Mouse (Mus musculus) lung, embryonic 14.5 days (tissue): ENCODE data around the gene Hmbs. TPM values are rescaled to one million over a fixed set of nuclear protein-coding genes. Genes with fewer than 3 reads are reported as not detected.
A peak's percentile ranks its signal among the peaks of the same experiment; 100 is the strongest.

ENCODE experiments used
- ATAC-seq: fragments of 200-750 bp; cut with Nextera tagmentation; 2 replicates; pipeline ENCODE4 v1.8.0; 2017; ENCODE audit warnings: mild to moderate bottlenecking, moderate TSS enrichment, moderate library complexity; ENCODE audit not compliant: insufficient read depth
- DNase-seq: peaks from one replicate; pipeline ENCODE4 v3.0.0-alpha.2; 2015
- H3K27ac ChIP-seq: fragments of 300-500 bp; sonication (generic); 2 replicates; pipeline ENCODE4 v1.5.1; 2014; ENCODE audit warnings: low read depth, mild to moderate bottlenecking, moderate library complexity
- H3K27me3 ChIP-seq: fragments of 300-500 bp; sonication (generic); 2 replicates; pipeline ENCODE4 v1.6.1; 2014; ENCODE audit warnings: low read length, control low read depth; ENCODE audit not compliant: insufficient read depth
- H3K36me3 ChIP-seq: fragments of 300-500 bp; sonication (generic); 2 replicates; pipeline ENCODE4 v1.6.1; 2014; ENCODE audit warnings: control low read depth; ENCODE audit not compliant: insufficient read depth
- H3K4me1 ChIP-seq: fragments of 300-500 bp; sonication (generic); 2 replicates; pipeline ENCODE4 v1.6.1; 2014; ENCODE audit warnings: antibody characterized with exemption, control low read depth; ENCODE audit not compliant: insufficient read depth
- H3K4me2 ChIP-seq: fragments of 300-500 bp; sonication (generic); 2 replicates; pipeline ENCODE4 v1.6.1; 2014; ENCODE audit warnings: mild to moderate bottlenecking
- H3K4me3 ChIP-seq: fragments of 300-500 bp; sonication (generic); 2 replicates; pipeline ENCODE4 v1.5.1; 2014; ENCODE audit warnings: low read depth, low read length
- H3K9ac ChIP-seq: fragments of 300-500 bp; sonication (generic); 2 replicates; pipeline ENCODE4 v1.6.1; 2014
- H3K9me3 ChIP-seq: fragments of 300-500 bp; sonication (generic); 2 replicates; pipeline ENCODE4 v1.6.1; 2016; ENCODE audit warnings: low read depth, low read length, control low read depth
- CTCF ChIP-seq: IDR thresholded peaks from 2 replicates; pipeline ENCODE4 v1.5.1; 2016; ENCODE audit warnings: antibody characterized with exemption, low read depth
- WGBS: fragments of 180-500 bp; shearing (Covaris S2); extraction: QIAGEN DNeasy Blood & Tissue Kit; methylation state at CpG from one replicate; pipeline ENCODE4 v1.1.7; 2014; 5-methylcytosine and 5-hydroxymethylcytosine counted together
- polyA plus RNA-seq: library from polyadenylated mRNA; unstranded; fragments of >200 nt; fragmentation: Nextera tagmentation; extraction: Ambion mirVana; gene quantifications from 2 replicates; pipeline ENCODE4 v1.2.1, GENCODE M21; 2014

Gene Hmbs
- polyA plus RNA-seq, 1 experiment from 2014 or later, result 131 TPM

DNA sequence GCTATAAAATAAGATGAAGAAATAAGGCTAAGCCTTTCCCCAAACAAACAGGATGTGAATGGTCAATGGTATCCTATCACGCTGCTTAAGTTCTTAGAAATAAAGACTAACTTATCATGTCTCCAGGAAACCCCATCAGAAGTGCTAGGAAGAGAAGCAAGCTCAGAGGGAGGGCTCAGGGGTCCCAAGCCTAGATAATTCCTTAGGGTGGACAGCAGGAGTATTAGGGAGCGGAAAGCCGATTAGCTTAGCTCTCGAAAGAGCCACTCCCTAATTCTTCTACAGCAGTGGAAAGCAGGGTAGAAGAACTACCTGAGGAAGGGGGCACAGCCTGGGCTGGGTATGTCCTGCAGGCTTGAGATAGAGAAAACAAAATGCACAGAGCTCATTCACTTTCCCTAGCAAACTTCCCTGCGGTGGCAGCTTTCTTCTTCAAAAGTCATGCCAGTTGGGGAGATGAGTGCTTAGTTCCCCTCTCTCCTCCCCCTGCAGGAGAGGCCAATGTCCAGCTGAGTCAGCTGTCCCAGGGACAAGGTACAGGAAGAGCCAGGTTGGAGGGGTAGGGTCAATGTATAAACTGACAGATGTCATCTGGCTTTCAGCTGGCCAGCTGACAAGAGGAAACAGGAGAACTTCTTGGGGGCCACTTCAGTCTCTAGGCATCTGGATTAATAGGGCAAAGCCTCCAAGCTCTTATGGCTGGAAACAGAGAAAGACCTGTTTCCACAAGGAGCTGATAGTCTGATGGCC is 25.8 kb downstream of the Hmbs start:
- DNase-seq, result no peak
- WGBS, result 62% methylated on average over 5 of the region's 5 CpGs
- Histone ChIP-seq H3K4me1 (peaks cover 14% of the 10 kb centered on the region), H3K9me3 (no peaks in the 10 kb centered on the region), H3K9ac (no peak overlapping the region), H3K27ac (no peak overlapping the region), H3K27me3 (no peaks in the 10 kb centered on the region), H3K36me3 (peaks cover 31% of the 10 kb centered on the region), H3K4me3 (peak overlapping the region; percentile 84), H3K4me2 (peak overlapping the region; percentile 91)
- ATAC-seq, result no peak
- TF ChIP-seq CTCF, result 0 out of 2 replicates have a peak, but pooled peaks have one; percentile 5

DNA sequence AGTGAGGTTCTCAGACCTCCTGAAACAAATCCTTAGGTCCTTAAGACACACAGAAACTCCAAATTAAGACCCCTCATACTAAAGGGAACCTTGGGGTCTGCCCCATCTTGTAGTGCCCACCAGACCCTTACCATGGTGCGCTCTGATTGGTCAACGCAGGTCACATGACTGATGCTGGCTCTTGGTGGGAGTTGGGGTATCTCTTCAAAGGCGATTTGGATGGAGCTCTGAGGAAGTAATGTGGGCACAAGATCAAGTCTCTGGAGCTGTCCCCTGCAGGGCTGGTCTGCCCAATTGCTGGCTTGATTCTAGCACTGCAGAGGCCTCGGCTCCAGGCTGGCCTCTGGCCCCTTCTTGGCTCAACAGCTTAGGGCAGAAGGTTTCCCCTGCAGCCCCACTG is 26.6 kb downstream of the Hmbs start:
- DNase-seq (no peak), ATAC-seq (no peak)
- Histone ChIP-seq H3K27me3 (no peaks in the 10 kb centered on the region), H3K4me3 (no peak overlapping the region), H3K36me3 (peaks cover 35% of the 10 kb centered on the region), H3K27ac (no peak overlapping the region), H3K9ac (no peak overlapping the region), H3K9me3 (no peaks in the 10 kb centered on the region), H3K4me1 (peaks cover 14% of the 10 kb centered on the region), H3K4me2 (no peak overlapping the region)
- 70% methylated on average over 4 of the region's 4 CpGs for WGBS
- TF ChIP-seq CTCF, result no peak

- Histone ChIP-seq H3K4me3 (no peak overlapping the region), H3K27me3 (no peaks in the 10 kb centered on the region), H3K4me2 (no peak overlapping the region), H3K27ac (no peak overlapping the region), H3K9ac (no peak overlapping the region), H3K4me1 (peaks cover 16% of the 10 kb centered on the region), H3K9me3 (no peaks in the 10 kb centered on the region), H3K36me3 (peaks cover 40% of the 10 kb centered on the region)
- ATAC-seq (no peak), DNase-seq (no peak)
- WGBS, result 89% methylated on average over 18 of the region's 18 CpGs
- no peak for TF ChIP-seq CTCF
Measured at GRCm38 (mm10) chr9:44314910-44315309, 29.1 kb downstream of the Hmbs start.

- H3K27ac ChIP-seq, result no peak overlapping the region
- DNase-seq (no peak), ATAC-seq (no peak)
- H3K9me3 ChIP-seq, result no peaks in the 10 kb centered on the region
- no peak overlapping the region for H3K4me3 ChIP-seq
- no peaks in the 10 kb centered on the region for H3K27me3 ChIP-seq
- TF ChIP-seq CTCF, result no peak
- 70% methylated on average over 4 of the region's 4 CpGs for WGBS
- peaks cover 40% of the 10 kb centered on the region for H3K36me3 ChIP-seq
- peaks cover 16% of the 10 kb centered on the region for H3K4me1 ChIP-seq
- no peak overlapping the region for H3K9ac ChIP-seq
- H3K4me2 ChIP-seq, result no peak overlapping the region
Measured at GRCm38 (mm10) chr9:44314257-44314547, 29.8 kb downstream of the Hmbs start.

DNA sequence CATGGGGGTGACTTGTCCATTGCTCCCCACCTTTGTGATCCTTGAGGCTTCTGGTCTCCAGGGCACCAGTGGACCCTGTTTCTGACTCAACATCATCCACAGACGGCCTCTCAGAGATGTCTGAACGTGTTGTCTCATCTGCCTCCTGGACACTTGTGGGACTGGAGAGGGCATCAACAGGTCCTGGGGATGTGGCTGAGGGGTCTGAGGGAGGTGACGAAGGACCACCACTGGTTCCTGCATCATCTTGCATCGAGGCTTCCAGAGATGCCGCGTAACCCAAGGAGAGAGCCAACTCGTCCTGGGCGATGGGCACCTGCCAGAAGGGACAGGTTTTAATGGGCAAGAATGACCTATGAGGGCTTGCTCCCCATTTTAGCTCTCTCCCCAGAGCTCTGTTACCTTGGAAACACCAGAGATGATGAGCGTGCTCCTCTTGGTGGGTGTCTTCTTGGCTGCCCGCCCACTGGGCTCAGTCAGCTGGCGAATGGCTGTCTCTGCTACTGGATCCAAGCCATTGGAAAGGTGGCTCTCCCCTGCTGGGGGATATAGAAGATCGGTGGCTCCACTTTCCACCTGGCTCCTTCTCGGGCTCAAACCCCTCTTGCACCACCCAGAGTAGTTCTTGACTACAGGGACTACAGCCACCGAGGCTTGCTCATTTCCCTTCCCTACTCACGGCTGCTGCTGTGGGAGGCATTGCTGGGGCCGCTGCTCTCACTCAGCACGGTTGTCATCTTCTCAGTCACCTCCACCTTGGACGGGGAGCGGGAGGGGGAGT is 30.4 kb downstream of the Hmbs start:
- 69% methylated on average over 19 of the region's 19 CpGs for WGBS

GRCm38 (mm10) chr9:44311136-44312134 is 32.6 kb downstream of the Hmbs start:
- peak; percentile 57 for DNase-seq
- peak; percentile 81 for ATAC-seq

More for the DNA sequence above, 30.4 kb downstream of the Hmbs start:
- Histone ChIP-seq H3K27ac (no peak overlapping the region), H3K4me2 (no peak overlapping the region), H3K27me3 (no peaks in the 10 kb centered on the region), H3K9me3 (no peaks in the 10 kb centered on the region), H3K4me1 (peaks cover 10% of the 10 kb centered on the region), H3K9ac (no peak overlapping the region), H3K4me3 (no peak overlapping the region), H3K36me3 (peaks cover 40% of the 10 kb centered on the region)
- TF ChIP-seq CTCF, result no peak
- no peak for DNase-seq
- no peak for ATAC-seq

More at GRCm38 (mm10) chr9:44311136-44312134, 32.6 kb downstream of the Hmbs start:
- Histone ChIP-seq H3K4me2 (peak overlapping the region; percentile 24), H3K4me3 (peak overlapping the region; percentile 12; the same call in 1 of the 2 replicates), H3K27ac (peak overlapping the region; percentile 66; the same call in 1 of the 2 replicates), H3K9ac (peak overlapping the region; percentile 47; the same call in 1 of the 2 replicates), H3K4me1 (peaks cover 5% of the 10 kb centered on the region; the same call in 1 of the 2 replicates), H3K36me3 (peaks cover 36% of the 10 kb centered on the region), H3K9me3 (no peaks in the 10 kb centered on the region), H3K27me3 (no peaks in the 10 kb centered on the region)
- 13% methylated on average over 27 of the region's 27 CpGs for WGBS
- TF ChIP-seq CTCF, result 0 out of 2 replicates have a peak, but pooled peaks have one; percentile 8
